Mouse (Mus musculus): ENCODE data around the gene Csde1.

The Csde1 gene

DNA sequence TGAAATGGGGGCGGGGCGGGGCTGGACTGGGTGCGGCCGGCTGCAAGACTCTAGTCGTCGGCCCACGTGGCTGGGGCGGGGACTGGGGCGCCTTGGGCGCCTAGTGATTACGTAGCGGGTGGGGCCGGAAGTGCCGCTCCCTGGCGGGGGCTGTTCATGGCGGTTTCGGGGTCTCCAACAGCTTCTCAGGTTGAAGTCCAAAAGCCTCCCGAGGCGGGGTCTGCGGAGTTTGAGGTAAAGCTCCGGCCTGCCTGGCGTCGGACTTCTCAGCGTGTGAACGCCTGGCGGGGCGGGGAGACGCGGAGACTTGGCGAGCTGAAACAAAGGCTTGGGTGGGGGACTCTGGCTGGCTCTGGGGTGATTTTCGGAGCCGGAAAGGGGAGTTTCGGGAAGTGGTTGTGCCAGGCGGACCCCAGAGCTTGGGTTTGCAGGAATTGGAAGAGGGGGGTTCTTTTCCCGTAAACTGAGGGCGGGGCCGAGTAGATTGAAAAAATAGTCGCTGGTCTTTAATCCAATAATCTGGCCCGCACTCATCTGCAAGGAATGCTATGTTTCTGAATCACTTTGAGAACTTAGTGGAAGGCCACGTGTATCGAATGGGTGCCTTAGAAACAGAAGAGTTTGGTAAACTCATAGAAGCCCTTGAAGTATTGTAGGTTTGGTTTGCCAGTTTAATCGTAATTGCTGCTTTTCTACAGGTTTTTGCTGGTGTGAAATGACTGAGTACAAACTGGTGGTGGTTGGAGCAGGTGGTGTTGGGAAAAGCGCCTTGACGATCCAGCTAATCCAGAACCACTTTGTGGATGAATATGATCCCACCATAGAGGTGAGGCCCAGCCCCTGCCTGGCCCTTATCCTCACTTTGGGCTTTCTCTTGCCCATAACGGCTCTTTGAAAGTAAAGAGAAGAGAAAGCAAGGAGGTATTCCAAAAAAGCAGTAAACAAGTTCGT lies 38.3 kb downstream of the Csde1 start, which contains the start of gene Nras:
Nras (plus strand) TSS at position 79 of the 951 bp plus-strand sequence.
- in situ Hi-C loops (cut with MboI, MseI) = no loop called here

DNA sequence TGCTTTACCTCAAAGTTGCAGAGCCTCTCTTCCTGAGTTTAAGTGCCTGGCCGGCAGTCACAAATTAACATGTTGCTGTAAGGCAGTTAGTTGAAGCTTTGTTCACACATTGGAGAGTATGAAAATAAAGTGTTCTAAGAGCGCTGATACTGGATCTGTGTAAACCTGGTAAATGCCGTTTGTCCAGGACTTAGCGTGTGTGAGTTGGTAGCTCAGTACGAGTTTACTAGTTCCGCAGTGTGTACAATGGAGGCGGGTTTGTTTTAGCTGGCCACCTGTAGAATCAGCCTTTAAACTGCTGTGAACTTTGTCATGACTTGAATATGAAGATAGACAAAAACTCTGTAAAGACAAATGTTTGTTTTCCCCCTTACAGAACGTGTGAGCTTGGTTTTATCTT lies 46.7 kb downstream of the Csde1 start:
- in situ Hi-C loops (cut with MboI, MseI) = no loop called here

DNA sequence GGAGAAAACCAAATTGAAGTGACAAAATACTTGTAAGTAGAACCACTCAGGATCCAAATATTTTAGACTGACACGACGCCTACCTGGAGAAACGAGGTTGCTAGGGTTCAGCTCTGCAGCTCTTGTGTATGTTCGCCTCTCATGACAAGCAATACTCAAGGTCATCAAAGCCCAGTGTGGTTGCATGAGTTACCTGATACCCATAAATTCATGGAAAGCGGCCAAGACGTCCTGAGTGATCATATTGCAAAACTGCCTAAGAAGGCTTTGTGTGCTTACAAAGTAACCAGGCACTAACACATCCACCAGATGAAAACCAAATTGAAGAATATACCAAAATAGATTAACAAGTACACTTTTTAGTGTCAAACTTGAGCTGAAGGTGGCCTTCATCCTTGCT lies 48.7 kb downstream of the Csde1 start:
- in situ Hi-C loops (cut with MboI, MseI) = no loop called here

DNA sequence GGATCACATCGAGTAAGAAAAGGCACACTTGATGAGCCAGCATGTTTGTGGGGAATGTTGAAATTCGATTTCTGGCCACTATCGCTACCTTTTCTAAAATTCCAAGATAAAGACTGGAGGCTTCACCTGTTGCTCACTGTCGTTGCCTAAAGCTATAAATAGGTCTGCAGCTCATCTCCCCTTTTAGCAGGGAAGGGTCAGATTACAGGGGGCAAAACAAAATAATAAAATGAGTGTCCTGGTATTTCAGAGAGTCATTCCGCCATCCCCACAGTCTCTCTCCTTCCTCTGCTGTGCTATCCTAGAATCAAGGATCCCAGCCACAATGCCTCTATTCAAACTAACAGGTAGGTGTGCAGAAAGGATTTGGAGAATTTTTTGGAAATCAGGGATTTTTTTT lies 53.5 kb downstream of the Csde1 start, which contains the start of gene Ampd1:
Ampd1 (plus strand) TSS at position 244 of the 400 bp plus-strand sequence.
- in situ Hi-C loops (cut with MboI, MseI) = loop anchor here (10.0 kb wide), 1 partner anchor 1141 kb away; no protein-coding TSS in a partner anchor

DNA sequence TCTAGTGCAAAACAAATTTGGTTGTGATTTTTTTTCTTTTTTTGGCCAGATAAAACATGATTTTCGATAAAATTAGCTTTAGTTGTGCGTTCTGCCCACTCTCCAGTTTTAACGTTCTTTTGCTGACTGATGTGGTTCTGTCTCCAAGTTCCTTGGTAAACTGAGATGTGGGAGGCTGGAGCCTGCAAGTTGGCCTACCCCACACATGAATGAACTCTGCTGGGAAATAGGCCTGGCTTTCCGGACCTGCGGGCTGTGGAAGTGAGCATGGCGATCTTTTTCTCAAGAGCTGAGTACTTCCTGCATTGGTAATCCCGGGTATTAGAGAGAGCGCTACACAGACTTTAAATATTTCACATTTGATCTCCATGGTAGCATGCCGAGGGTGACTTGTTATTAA lies 55.6 kb downstream of the Csde1 start:
- in situ Hi-C loops (cut with MboI, MseI) = loop anchor here (10.0 kb wide), 1 partner anchor 1139 kb away; no protein-coding TSS in a partner anchor

DNA sequence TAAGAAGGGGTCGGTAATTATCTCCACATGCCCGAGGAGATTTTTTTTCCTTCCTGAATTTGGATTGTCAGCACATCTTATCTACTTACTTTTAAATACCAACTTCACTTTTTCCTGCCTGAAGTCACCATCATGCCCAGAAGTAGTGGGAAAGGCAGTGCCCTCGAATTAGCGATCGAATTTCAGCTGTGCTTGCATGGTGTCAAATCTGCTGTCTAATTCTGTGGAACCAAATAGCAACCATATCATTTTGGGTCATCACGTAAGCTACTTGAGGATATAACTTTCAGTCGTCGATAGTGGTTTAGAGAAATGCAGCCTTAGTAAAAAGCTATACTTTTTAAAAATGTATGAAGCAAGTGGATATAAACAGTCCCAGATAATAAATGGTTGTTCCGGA lies 56.2 kb downstream of the Csde1 start:
- in situ Hi-C loops (cut with MboI, MseI) = loop anchor here (10.0 kb wide), 1 partner anchor 1138 kb away; no protein-coding TSS in a partner anchor

DNA sequence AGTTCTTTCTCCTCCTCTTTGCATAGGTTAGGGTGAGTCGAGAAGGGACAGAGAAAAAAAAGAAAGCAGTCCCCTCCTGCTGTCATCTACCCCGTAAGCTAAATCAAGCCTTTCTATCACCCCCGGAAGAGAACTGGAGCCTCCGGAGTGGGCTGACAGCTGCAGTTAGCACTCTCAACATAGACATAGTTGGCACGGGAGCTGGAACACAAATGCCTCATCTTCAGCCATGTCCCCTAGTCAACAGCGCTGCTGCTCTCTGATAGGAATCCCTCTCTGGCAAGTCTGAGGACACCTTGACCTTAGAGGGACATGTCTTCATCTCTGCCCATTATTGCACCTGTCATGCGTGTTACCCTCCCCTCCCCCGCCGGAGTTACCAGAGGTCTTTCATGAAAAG lies 59.1 kb downstream of the Csde1 start:
- in situ Hi-C loops (cut with MboI, MseI) = loop anchor here (10.0 kb wide), 1 partner anchor 1136 kb away; no protein-coding TSS in a partner anchor

DNA sequence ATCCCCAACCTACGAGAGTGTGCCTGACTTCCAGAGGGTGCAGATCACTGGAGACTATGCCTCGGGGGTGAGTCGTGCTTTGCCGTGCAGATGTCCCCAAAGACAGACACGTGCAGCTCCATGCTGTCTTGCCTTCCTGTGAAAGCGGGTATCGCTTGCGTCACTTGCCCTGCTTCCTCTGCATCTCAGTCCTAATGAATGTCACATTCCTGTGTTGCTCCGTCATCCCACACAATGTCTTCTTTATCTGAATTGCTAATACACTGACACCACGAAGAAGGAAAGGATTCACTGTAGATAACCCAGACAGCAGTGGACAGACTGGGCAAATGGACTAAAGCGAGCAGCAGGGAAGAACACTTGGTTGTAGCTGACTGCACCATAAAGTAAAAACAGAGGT lies 60.8 kb downstream of the Csde1 start:
- in situ Hi-C loops (cut with MboI, MseI) = no loop called here

DNA sequence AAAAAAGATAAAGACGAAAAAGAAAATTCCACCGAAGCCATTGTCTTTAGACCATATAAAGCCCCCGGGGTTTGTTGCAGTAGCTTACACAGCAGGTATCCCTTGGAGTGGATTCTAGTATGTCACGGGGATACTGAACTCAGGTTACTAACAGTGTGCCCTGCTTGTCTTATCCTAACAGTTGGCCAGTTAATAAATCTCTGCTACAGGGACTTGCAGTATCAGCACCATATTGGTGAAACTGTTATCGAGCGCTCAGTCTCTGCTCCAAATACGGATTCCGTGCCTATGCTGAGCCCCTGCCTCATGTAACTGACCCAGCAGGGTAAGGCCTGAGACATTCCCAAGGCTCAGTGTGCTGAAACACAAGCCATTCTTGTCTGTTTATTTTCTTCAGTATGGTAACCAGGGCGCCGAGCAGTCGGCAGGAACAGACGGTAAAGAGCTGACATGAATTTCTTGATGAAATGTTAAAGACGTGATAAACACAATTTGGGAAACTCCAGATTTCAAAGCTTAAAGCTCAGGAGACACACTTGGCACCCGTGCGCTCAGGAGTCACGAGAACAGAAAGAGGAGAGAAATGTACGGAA lies 61.7 kb downstream of the Csde1 start:
- in situ Hi-C loops (cut with MboI, MseI) = no loop called here

DNA sequence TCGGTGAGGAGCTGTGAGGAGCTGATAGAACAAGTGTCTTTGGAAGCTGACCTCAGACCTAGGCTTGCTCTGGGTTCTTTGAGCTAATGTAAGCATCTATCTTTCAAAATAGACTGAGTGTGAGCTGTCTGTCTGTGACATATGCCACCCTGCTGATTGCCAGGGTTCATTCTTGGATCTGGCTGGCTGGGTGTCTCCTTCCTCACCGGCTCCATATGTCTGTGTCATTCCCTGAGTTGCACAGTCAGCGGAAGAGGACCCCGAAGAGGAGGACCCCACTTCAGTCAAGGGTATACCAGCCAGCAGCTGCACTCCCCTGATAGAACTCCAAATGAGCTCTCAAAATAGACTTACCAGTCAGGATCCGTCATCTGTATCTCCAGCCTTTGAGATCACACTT lies 62.5 kb downstream of the Csde1 start:
- in situ Hi-C loops (cut with MboI, MseI) = no loop called here

DNA sequence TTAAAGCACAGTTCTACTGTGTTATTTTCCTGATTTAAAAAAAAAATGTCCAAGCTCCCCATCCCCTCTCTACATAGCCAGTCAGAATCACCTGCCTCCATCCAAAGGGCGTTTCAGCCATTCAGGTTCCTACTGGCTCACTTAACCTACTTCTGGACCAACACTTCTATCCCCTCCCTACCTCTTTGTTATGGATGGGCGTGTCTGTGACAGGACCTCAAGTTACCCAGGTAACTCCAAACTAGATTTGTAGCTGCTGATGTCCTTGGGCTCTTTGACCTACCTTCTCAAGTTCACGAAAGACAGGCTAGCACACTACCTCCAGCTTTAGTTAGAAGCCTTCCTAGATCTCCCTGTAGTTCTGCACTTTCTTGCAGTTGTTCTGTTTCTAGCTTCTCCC lies 65.8 kb downstream of the Csde1 start:
- in situ Hi-C loops (cut with MboI, MseI) = no loop called here

DNA sequence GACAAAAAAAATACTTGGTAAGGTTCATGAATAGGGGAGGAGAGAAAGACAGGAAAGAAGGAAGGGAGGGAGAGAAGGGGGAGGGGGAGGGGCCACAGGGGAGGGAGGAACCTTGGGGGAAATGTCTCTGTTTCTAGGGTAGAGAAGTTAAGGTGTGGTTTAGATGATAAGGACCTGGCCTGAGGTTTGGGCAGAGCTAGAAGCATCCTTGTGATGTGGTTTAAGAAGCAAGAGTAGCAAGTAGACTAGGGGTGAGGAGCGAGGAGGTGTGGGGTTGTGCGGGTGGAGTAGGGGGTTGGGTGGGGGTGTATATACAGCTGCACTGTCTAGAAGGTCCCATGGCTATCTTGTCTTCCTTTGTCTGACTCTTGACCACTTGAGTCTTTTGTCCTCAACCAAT lies 71.5 kb downstream of the Csde1 start:
- in situ Hi-C loops (cut with MboI, MseI) = loop anchor here (5.0 kb wide), 1 partner anchor 76 kb away; no protein-coding TSS in a partner anchor

DNA sequence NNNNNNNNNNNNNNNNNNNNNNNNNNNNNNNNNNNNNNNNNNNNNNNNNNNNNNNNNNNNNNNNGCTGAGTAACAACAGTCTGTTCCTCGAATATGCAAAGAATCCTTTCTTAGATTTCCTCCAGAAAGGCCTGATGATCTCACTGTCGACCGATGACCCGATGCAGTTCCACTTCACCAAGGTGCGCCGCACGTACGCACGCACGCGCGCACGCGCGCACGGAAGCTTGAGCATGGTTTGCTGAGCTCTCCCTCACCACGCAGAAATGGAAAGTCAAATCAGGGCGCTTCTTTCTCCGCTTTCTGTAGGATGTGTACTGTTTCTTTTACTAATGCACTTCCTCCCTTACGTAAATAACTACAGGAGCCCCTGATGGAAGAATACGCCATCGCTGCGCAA lies 78.4 kb downstream of the Csde1 start:
- in situ Hi-C loops (cut with MboI, MseI) = no loop called here

DNA sequence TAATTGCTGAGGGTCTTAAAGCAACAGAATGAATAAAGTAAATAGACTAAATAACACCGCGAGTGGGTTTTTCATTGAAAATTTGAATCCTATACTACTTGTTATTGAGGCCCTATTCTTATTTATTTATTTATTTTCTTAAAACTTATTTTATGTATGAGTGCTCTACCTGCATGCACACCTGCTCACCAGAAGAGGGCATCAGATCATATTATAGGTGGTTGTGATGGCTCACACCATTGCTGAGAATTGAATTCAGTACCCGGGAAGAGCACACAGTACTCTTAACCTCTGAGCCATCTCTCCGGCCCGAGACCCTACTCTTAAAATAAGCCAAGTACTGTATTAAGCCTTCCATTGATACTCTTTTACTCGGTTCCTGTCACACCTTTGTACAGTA lies 79.4 kb downstream of the Csde1 start:
- in situ Hi-C loops (cut with MboI, MseI) = no loop called here

DNA sequence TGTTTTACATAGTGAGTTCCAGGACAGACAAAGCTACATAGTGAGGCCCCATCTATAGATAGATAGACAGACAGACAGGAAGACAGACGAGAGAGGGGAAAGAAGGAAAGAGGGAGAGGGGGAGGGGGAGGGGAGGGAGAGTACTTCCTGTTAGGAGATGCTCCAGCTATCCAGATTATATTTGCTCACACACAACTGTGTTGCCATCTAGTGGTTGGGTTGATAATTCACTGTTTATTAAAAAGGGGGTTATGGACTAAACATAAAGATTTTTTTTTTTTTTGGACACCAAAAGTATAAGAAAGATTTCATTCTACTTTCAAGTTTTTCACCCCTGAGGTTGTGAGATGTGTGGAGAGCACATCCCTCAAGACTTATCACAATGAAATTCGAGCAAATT lies 80.5 kb downstream of the Csde1 start:
- in situ Hi-C loops (cut with MboI, MseI) = no loop called here

DNA sequence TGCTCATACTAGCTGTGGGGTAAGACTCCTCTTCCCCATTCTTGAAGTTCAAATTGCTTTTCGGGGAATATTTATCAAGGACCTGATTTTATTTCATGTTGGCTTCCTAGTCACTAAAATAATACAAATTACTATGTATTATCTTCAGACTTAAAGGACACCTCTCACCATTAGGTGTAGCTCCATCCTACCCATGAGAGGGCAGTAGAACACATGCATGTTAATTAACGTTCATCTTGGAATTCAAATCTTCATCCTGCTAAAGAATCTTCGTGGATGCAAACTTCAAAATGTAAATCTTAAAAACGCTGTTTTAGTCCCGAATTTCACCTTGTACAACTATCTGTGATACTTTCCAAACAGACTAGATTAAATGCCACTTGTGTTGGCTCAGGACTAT lies 81.0 kb downstream of the Csde1 start:
- in situ Hi-C loops (cut with MboI, MseI) = no loop called here

DNA sequence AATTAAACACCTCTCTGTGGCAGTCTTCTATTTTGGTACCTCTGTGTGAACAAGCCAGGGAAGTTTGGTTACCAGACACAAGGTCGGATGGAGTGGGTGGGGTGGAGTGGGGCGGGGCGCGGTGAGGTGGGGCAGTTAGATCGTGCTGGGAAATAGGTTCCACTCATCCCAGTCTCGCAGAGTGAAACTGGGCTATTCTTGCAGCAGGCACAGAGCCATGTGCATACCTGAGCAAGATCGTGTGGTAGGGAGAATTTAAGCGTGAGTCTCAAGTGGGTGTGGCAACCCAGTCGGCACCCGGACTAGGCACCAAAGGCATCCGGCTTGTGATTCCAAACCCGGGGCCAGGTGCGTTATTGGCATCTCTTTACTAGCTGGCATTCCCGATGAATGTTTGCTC lies 81.7 kb downstream of the Csde1 start:
- in situ Hi-C loops (cut with MboI, MseI) = no loop called here

DNA sequence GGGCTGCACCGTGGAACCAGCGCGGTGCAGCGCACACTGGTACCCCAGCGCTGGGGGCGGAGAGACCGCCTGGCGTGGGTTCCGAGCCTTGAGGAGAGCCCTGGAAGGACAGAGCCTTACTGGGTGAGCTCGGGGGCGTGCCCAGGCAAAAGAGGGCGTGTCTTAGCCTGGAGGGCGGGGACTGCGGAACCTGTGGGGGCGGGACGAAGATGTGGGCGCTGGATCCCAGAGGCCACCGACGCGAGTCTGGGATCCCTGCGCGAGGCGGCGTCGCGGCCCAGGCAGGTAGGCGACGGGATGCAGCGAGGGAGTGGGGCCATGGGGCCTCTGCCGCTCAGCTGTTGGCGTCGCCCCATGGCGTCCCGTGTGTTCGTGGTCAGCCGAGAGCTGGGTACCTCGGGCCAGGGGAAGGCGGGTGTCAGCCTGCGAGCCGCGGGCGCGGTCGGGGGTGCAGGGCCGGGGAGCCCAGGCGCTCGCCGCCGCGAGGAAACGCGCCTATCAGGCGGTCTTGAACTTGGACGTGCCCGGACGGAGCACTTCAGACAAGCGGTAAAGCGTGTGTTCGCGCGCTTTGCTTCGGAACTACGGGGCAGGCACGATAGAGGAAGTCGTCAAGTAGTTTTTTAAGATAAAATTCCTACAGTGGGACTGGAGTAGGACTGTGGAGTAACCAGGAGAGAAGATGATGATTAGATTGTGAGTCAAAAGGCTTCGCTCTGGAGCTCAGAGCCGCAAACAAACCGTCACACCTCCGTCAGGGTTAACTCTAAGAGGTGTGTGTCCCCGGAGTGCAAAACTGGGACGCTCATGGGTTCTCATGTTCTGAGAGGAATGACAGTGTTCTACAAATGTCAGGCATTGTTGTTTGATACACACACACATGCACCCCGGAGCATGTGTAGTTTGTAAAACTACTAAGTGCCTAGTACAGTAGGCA lies 82.5 kb downstream of the Csde1 start, which contains the start of gene Dennd2c:
Dennd2c (plus strand) TSS at position 151 of the 937 bp plus-strand sequence.
- in situ Hi-C loops (cut with MboI, MseI) = no loop called here

All from T-helper 1 cell (primary cell).